Mouse (Mus musculus): ENCODE measurements around the gene Mcoln2. TPM values are rescaled to one million over a fixed set of nuclear protein-coding genes. Genes with fewer than 3 reads are reported as not detected.

The Mcoln2 gene
- total RNA-seq, 2 experiments from 2014 or later: 0.33 to 0.35 TPM

GRCm38 (mm10) chr3:146228559-146229310, 79.1 kb downstream of the Mcoln2 start:
- no peak for DNase-seq

GRCm38 (mm10) chr3:146232708-146233107, 83.1 kb downstream of the Mcoln2 start:
- DNase-seq: no peak

GRCm38 (mm10) chr3:146233741-146234140, 84.1 kb downstream of the Mcoln2 start:
- no peak for DNase-seq

- no peak for DNase-seq
These were observed 84.9 kb downstream of the Mcoln2 start for GRCm38 (mm10) chr3:146234530-146234929.

- DNase-seq: no peak
These were observed 86.6 kb downstream of the Mcoln2 start for GRCm38 (mm10) chr3:146236280-146236679.

- DNase-seq: no peak
These were observed 88.0 kb downstream of the Mcoln2 start for GRCm38 (mm10) chr3:146237676-146238075.

- no peak for DNase-seq
These were observed 95.0 kb downstream of the Mcoln2 start for GRCm38 (mm10) chr3:146244630-146245029.

Other genes with a start within 250 kb of the Mcoln2 start
- gene Bcl10, start 227.0 kb upstream of the Mcoln2 start, total RNA-seq (2021): 1 to 10 TPM; 9.1 to 9.2 TPM
- 10 to 100 TPM; 14.3 to 17.9 TPM for gene 2410004B18Rik, start 211.8 kb upstream of the Mcoln2 start, total RNA-seq (2021)
- gene Syde2, start 162.0 kb upstream of the Mcoln2 start, total RNA-seq (2021): 1 to 10 TPM in 1 of 2 experiments, under 1 TPM in 1; 0.92 to 1.2 TPM
- gene Wdr63, start 41.7 kb upstream of the Mcoln2 start, total RNA-seq (2021): not detected
- gene Mcoln3, start 32.4 kb upstream of the Mcoln2 start, total RNA-seq (2021): not detected
- gene Lpar3, start 71.1 kb downstream of the Mcoln2 start, total RNA-seq (2021): under 1 TPM in 1 of 2 experiments, not detected in 1; 0.28 TPM